Mouse (Mus musculus): ENCODE measurements at regions not wholly inside any gene's neighbourhood (a gene's known extent, or its start where the extent isn't known, plus 50 kb on each side); places are given as distances from the start of the nearest gene placed in this dataset.

DNA sequence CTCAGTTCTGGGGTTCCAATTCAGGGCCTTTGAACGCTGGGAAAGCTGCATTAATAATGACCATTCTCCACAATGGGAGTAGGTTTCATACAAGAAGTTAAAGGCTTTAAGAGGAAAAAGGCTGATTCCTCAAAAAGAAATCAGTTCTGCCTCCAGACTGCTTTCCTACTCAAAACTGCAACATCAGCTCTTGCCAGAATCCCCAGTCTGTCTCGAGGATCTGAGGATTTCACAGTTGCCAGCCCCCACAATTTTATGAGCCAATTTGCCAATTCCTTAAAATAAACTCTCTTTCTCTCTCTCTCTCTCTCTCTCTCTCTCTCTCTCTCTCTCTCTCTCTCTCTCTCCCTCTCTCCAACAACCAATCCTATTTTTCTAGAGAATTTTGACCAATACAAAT is 51.3 kb upstream of the Nhs start:
- no peak for DNase-seq

All from heart, adult 18-20 months (tissue).